Mouse (Mus musculus): ENCODE measurements at regions not wholly inside any gene's neighbourhood (a gene's known extent, or its start where the extent isn't known, plus 50 kb on each side); places are given as distances from the start of the nearest gene placed in this dataset.

- no peak for DNase-seq (ENCODE audit: low spot score in 2 of 2)
Observed at GRCm38 (mm10) chr2:138123331-138123730, 133.0 kb upstream of the Btbd3 start.

GRCm38 (mm10) chr2:138120868-138121267 lies 135.5 kb upstream of the Btbd3 start:
- no peak for DNase-seq (ENCODE audit: low spot score in 2 of 2)

GRCm38 (mm10) chr2:138120131-138120530 lies 136.2 kb upstream of the Btbd3 start:
- DNase-seq (ENCODE audit: low spot score in 2 of 2) = no peak

GRCm38 (mm10) chr2:138099777-138100176 lies 156.6 kb upstream of the Btbd3 start:
- no peak for DNase-seq (ENCODE audit: low spot score in 2 of 2)

- no peak for DNase-seq (ENCODE audit: low spot score in 2 of 2)
Observed at GRCm38 (mm10) chr2:138085390-138085789, 171.0 kb upstream of the Btbd3 start.

GRCm38 (mm10) chr2:138084564-138085283 lies 171.6 kb upstream of the Btbd3 start:
- no peak for DNase-seq (ENCODE audit: low spot score in 2 of 2)

- no peak for DNase-seq (ENCODE audit: low spot score in 2 of 2)
Observed at GRCm38 (mm10) chr2:138074020-138074613, 182.2 kb upstream of the Btbd3 start.

GRCm38 (mm10) chr2:138072165-138072728 lies 184.1 kb upstream of the Btbd3 start:
- no peak for DNase-seq (ENCODE audit: low spot score in 2 of 2)

GRCm38 (mm10) chr2:138053081-138053480 lies 203.3 kb upstream of the Btbd3 start:
- DNase-seq (ENCODE audit: low spot score in 2 of 2) = no peak

GRCm38 (mm10) chr2:138048341-138048740 lies 208.0 kb upstream of the Btbd3 start:
- no peak for DNase-seq (ENCODE audit: low spot score in 2 of 2)

- no peak for DNase-seq (ENCODE audit: low spot score in 2 of 2)
Observed at GRCm38 (mm10) chr2:138047781-138048201, 208.6 kb upstream of the Btbd3 start.

GRCm38 (mm10) chr2:138047361-138047760 lies 209.0 kb upstream of the Btbd3 start:
- DNase-seq (ENCODE audit: low spot score in 2 of 2) = no peak

GRCm38 (mm10) chr2:138046918-138047317 lies 209.4 kb upstream of the Btbd3 start:
- no peak for DNase-seq (ENCODE audit: low spot score in 2 of 2)

GRCm38 (mm10) chr2:138045933-138046642 lies 210.3 kb upstream of the Btbd3 start:
- no peak for DNase-seq (ENCODE audit: low spot score in 2 of 2)

GRCm38 (mm10) chr2:138040706-138041105 lies 215.7 kb upstream of the Btbd3 start:
- DNase-seq (ENCODE audit: low spot score in 2 of 2) = no peak

GRCm38 (mm10) chr2:138040302-138040701 lies 216.1 kb upstream of the Btbd3 start:
- peak; percentile 26 to 45 for DNase-seq (ENCODE audit: low spot score in 2 of 2)

- no peak for DNase-seq (ENCODE audit: low spot score in 2 of 2)
Observed at GRCm38 (mm10) chr2:138034123-138034736, 222.1 kb upstream of the Btbd3 start.

GRCm38 (mm10) chr2:138033379-138034122 lies 222.8 kb upstream of the Btbd3 start:
- peak in 1 of 2 experiments; percentile 30 for DNase-seq (ENCODE audit: low spot score in 2 of 2)

GRCm38 (mm10) chr2:138027411-138027810 lies 229.0 kb upstream of the Btbd3 start:
- DNase-seq (ENCODE audit: low spot score in 2 of 2) = no peak

GRCm38 (mm10) chr2:138023558-138023957 lies 232.8 kb upstream of the Btbd3 start:
- DNase-seq (ENCODE audit: low spot score in 2 of 2) = no peak

- no peak for DNase-seq (ENCODE audit: low spot score in 2 of 2)
Observed at GRCm38 (mm10) chr2:137981766-137982165, 274.6 kb upstream of the Btbd3 start.
